Mouse (Mus musculus) right cerebral cortex, postnatal 4 days (tissue): Measurements from ENCODE around the gene Abr.
A peak's percentile ranks its signal among the peaks of the same experiment; 100 is the strongest.

Source experiments
- DNase-seq: peaks from one replicate; pipeline ENCODE4 v3.0.0-alpha.2; 2022

The Abr gene

DNA sequence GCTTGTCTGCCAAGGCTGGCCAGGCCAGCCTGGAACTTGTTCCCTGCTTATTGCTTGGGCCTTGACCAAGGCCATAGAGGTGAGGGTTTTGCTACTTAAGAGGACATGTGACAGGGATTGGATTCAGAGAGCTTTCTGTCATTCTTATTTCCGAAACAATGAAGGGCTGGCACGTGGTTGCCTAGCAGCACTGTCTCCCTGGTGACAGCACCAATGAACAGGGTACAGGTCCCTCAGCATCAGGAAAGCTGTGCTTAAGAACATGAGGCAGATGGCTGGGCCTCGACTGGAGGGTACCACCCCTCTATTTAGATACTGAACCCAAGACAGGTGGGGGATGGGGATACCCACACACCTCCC, 171.9 kb downstream of the Abr start:
- DNase-seq = peak; percentile 35

DNA sequence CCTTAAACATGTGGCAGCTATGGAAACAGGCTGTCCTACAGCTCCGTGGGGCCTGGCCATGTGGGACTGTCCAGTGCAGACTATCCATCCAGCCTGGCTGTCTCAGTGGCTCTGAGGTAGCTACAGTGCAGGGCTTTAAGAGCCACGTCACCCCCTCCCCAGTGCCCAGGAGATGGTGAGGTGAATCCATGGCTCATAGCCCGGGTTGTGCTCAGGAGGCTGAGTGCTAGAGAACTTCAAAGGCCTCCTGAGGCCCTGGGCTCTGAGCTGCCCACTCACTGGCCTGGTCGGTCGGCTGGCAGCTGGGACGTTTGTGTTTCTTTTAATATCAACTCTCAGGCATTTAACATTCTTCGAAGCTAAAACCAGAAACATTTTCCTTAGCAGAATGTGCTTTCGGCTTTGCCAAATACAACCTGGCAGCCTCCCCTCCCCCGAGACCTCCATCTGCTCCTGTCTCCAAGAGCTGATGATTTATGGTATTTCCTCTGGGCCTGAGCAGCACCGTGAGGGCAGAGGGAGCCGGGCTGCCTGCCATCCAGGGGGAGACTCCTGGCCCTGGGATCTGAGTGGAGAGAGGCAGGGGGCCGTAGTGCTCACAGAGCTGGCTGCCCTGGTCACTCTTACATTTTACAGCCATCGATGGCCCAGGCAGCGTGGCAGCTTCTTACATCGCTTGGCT, 172.5 kb downstream of the Abr start:
- DNase-seq = peak; percentile 70

DNA sequence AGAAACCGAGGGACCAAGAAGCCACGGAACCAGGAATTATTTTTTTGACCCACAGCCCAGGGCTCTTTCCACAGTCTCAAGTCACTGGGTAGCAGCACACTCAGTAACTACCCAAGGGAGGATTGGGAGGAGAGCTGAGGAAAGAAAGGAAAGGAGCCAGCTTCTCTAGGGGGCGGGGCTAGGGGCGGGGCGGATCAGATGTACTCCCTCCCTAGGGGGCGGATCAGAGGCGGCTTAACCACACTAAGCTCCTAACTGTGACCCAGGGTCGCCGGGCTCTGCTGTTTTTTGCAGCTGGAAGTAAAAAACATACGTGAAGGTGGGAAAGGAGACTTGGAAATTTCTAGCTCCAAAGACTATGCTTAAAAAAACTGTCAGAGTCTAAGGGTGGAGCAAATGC, 175.9 kb downstream of the Abr start:
- DNase-seq = no peak

DNA sequence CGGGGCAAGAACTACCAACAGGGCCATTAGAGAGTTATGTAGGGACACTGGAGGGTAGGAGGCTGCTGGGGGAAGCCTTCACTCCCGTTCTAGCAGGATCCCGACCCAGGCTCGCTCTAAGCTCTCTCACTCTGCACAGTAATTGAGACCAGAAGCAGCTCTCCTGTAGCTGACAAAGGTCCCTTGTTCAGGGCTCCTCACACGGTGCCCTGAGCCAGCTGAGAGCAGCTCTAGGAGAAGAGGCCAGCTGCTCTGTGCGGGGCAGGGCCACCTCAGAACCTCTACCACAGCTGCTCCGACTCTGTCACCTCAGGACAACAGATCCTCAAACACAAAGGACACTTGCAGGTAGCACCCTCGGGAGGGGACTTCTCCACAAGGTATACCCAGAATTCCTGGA, 176.7 kb downstream of the Abr start:
- DNase-seq = no peak

DNA sequence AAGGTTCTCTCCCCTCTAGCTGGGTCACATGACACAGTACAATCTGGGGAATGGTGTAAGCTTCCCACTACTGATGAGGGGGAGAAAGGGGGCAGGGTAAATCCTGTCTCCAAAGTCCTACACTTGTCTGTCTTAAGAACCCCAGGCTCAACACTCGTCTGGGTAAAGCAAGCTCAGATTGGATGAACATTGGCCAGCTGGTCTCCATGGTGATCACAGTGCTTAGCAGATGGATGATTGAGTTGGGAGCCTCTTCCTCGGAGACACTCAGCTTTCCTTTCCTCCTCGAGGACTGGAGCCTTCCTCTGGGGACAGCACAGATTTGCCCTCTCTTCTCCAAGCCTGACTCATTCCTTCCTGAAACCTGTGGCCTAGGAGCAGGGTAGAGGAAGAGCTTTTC, 182.4 kb downstream of the Abr start:
- no peak for DNase-seq

DNA sequence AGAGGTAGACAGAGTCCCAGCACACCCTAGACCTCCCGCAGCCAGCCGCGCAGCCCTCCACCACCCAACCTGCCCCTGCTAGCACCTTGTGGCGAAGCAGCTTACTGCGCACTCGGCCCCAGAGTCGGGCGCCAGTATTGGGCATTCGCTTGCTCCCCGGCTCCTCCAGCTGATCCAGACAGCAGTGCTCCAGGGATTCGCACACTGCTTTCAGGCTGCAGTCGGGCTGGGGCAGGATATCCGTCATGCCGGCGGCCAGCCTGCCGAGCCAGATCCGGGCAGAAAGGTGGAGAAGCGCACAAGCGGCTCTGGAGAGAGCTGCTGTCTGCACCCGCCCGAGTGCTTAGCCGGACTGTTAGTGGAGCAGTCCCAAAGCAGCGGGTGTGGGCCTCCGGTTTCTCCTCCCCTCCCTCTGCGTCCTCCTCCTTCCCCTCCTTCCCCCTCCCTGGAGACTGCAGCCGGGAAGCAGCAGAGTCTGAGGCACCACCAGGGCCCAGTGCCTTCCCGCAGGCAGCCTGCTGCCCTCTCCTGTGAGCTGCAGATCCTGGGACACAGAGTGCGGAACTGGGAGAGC, 185.2 kb downstream of the Abr start:
- no peak for DNase-seq

DNA sequence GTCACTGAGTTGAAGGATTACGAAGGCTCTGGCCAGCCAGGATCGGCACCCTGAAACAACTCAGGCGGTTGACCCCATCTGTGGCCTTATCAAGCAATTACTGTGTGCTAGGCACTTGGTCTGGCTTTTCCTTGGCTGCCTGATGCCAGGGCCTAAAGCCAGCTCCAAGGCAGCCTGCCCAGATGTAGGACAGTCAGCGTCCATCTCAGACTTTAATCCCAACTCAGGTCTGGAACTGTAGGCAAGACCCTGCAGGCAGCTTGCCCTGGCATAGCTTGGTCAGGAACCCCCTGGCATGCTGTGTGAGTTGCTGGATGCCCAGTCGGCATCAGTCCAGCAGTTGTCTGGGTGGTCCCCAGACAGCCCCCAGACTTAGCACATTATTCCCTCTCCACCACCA, 186.1 kb downstream of the Abr start:
- peak; percentile 36 for DNase-seq

DNA sequence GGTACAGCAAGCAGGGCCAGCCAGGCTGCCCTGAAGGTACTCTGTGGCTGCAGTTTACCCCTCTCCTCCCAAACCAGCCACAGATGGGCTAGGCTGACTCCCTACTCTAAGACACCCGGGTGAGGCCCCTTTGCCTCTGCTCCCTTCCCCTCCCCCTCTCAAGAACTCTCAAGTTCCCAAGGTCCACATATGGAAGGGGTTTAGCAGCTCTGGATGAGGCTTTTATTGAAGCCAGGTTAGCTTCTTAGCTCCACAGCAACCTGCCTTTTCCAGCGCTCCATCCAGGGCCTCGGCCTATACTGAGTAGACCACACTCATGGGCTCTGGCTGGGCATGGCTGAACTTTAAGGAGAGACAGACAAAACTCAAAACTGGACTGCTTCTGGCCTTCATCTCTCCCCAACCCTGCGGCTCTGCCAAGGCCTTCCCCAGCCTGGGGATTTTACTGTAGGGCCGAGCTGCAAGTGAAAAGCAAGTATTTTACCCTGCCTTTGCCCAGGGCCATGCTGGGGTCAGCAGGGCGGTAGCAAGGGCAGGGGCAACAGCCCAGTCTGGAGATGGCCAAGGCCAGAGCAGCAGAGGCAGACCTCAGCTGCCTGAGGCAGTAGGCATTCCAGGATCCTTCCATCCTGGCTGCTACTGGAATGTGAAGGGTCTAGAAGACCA, 192.0 kb downstream of the Abr start:
- no peak for DNase-seq

DNA sequence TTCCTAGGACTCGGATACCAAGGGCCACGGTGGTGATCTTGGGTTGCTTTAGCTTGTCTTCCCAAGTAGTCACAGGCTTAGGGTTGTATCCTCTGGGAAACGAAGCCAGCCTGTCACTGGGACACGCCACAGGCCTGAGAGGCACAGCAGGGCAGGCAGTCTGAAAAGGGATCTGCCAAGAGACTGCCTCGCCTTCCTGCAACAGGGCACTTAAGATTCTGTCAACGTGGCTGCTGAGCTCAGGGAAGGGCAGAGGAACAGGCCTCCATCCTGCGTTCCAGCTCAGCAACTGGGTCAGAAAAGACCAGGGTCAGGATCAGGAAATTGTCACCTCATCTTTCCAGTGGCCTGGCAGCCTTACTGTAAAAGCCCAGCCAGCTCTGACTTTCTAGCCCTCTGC, 192.6 kb downstream of the Abr start:
- DNase-seq = no peak

DNA sequence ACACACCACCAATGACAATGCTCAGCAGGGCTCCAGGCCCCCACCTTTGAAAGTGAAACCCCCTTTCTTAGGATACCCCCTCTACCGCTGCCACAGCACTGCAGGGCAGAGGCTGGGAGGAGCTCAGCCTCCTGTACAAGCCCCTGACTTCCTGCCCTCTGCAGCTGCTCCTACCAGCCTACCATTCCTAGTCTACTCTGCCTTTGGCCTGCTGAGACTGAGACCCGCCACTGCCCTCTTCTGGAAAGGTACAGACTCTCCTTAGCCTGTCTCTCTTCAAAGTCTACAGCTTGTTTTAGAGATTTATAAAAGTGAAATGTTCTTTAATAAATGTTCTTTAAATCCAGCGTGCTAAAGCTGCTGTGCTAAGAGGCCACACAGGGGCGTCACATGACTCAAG, 193.1 kb downstream of the Abr start:
- DNase-seq = no peak

DNA sequence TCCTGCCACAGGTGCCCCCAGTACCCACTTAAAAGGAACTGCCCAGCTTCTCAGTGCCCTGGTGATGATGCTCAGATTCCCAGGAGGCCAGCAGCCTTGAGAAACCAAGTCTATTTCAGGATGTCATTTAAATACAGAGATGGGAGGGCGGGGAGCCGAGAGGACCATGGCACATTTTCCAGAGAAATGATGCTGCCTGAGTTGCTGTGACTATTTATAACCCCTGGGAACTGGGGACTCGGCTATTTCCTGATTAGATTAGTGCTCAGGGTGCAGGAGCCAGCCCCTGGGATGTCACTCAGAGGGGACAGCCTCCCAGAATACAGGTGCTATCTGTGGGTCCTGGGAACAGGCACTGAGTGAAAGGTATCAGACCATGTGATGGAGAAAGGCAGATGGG, 194.3 kb downstream of the Abr start:
- DNase-seq = no peak

DNA sequence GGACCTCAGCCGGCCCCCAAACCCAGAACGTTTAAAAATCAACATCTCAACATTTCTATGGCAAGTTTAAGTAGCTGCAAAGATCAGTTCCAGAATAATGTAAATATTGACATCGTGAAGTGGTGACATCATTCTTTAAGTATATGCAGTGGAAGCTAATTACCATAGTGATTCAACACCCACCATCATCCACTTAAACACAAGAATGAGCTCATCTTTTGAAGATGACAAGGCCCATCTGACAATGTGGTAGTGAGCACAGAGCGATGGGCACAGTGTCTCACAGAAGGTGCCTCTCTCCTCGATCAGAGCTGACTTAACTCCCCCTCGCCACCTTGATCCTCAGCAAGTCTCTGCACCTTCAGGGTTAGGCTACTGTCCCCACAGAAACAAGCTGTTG, 196.4 kb downstream of the Abr start:
- DNase-seq = no peak

DNA sequence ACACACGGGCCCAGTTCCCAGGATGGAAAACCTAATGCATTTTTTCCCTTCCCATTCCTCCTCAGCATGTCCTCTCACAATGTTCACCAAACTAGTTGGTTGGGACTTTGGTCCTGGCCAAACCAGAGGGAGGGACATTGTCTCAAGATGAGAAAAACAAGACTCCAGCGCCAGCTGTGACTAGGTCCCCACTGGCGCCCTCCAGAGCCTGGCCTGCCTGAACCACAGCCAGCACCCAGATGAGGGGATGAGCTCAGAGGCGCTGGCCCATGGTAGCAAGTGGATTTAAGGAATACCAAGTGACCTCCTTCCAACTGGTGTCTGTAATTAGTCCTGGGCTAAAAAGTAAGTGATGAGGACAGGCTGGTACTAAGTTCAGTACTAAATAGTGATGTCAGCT, 201.2 kb downstream of the Abr start:
- DNase-seq = no peak

DNA sequence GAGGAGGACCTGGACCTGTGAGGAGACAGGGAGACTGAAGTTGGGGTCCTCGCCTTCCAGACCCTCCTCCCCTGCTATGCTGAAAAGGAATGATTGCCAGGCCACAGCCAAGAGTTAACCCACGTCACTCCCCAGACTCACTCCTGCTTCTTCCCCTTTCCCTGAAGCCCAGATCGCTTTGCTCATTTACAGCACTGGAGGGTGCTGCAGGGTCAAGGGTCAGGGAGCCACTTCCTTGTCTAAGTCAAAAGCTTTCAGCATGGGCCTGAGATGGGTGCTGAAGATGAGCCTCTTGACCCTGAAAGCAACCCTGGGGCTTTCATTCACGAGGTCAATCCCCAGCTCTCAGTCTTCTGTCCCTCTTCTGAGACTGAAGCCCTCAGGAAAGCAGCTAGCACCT, 202.9 kb downstream of the Abr start:
- no peak for DNase-seq

DNA sequence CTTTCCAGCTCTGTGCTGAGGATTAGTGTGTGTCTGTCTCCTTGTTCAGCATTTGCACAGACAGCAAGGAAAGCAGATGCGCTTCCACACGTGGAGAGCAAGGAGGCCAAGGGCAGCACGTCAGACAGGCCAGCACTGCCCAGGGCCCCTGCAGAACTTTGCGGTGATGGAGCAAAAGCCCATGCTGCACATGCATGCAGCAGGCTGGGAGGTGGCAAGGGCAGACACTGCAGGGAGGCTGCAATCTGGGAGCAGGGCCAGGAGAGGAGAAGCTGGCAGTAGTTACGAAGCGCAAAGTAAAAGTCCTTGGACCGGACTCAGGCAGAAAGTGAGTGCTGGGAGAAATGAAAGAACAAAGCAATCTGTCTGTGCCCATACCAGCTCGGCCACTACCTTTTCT, 203.7 kb downstream of the Abr start:
- peak; percentile 66 for DNase-seq

DNA sequence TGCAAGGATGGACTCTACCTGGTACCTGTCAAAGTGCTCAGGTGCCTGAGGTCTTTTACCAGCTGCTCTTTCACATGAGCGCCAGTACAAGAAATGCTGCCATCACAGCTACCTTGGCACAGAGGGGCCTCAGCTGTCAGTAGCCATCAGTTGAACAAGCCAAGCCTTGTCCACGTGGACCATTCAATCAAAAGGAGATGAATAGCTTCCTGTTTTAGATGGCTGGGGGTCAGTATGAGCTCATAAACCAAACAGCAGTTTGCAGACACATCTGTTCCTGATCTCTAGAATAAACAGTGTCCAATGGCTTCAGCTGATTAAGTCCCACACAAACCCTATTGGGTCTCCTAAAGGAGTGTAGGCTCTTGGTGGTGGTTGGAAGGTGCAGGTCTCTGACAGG, 206.1 kb downstream of the Abr start:
- no peak for DNase-seq

DNA sequence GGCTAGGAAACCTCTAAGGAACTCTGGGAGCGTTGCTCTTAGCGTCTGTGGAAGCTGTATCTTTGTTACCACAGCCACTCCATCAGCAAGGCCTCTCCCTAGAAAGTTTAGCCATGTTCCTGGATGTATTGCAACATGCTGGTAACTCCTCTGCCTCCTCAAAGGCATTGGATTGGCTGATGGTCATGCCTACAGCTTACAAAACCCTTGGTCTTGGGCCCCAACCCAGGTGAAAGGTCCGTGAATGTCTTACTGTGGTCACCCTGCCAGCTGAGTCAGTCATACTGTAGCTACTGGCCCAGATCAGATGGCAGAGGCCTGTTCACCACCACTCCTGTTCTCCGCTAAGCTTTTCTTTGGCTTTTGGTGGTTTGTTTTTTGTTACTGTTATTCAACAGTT, 207.1 kb downstream of the Abr start:
- DNase-seq = no peak

DNA sequence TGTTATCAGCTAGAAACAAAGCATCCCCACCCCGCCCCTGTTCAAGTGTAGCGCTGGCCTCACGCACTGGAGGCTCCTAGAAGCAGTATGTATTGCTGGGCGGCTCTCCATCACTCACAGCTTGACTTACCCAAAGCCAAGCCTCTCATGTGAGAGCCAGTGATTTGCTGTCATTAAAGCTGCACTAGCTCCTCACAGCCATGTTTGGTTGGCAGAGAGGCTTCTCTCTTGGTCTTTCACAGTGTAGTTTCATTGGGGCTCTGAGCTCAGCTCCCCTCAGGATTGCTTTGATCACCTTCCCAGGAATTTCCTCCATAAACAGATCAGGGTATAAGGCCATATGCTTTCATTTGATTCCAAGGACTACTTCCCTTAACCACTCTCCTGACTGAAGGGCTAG, 208.9 kb downstream of the Abr start:
- DNase-seq = no peak

DNA sequence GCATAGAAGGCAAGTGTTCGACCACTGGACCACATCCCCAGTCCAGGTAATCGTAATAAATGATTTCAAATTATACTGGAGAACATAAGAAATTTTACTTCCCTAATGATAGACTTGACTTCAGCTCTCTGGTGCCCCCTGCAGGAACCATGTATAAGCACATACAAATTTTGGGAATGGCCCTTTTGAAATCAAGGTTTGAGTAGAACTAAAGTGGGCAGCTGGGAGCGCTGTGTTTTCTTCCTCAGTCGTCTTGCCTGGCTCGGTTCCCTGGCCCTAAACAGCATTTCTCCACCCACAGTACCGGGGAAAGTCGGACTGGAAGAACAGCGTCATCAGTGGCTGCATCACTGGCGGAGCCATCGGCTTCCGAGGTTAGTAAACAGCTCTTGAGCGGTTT, 211.3 kb downstream of the Abr start:
- peak; percentile 80 for DNase-seq

DNA sequence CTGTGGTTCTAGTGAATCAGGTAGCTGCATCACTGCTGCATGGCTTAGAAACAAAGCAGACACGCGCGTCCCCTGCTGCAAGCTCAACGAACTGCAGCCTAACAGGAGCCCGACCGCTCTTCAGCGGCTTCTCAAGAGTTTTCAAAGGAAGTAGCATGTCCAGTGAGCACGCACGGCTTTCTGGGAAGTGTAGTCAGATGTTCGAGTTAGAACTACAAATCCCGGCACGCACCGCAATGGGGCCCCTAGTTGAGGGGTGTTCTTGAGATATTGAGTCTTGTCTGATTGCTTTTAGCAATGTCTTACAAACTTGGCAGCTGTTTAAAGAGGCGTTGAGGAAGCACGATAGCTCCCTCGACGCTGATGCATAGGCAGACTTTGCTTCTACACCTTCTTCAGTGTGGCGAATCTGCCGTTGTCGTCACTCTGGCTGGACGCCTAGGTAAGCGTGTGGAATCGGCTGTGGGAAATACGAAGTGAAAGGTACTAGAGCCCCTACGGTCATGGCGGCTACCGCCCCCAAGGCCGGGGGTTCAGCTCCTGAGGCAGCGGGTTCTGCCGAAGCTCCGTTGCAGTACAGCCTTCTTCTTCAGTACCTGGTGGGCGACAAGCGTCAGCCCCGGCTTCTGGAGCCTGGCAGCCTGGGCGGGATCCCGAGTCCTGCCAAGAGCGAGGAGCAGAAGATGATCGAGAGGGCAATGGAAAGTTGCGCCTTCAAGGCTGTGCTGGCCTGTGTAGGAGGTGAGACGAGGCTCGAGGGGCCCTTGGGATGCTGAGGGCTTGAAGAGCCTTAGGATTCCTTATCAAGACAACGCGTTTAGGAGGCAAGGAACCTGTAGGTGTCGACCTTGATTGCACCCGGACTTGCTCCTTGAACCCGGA, 215.2 kb downstream of the Abr start, which contains the start of gene Timm22:
Timm22 (plus strand) TSS at position 251 of the 882 bp plus-strand sequence.
- peak; percentile 98 for DNase-seq

DNA sequence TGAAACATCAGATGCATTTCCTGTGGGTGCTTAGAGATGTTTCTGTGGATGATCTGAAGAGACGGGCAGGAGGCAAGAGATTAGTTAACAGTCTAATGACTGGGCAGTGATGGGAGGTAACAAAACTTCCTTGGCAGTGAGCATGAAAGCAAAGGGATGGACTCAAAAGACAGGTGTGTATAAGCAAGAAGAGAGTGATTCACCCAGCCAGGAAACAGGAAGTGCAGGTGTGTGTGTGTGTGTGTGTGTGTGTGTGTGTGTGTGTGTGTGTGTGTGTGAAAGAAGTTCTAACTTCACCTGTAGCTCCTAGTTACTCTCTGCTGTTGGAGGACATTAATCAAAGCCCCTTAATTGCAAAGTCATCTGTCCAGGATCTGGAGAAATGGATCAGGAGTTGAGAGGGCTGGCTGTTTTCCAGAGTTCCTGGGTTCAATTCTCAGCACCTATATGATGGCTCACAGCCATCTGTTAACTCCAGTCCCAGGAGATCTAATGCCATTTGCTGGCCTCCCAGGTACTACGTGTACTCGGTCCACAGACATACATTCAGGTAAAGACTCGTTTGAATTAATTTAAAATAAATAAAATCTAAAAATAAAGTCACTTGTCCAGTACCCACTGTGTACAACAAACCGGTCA, 216.4 kb downstream of the Abr start:
- no peak for DNase-seq

DNA sequence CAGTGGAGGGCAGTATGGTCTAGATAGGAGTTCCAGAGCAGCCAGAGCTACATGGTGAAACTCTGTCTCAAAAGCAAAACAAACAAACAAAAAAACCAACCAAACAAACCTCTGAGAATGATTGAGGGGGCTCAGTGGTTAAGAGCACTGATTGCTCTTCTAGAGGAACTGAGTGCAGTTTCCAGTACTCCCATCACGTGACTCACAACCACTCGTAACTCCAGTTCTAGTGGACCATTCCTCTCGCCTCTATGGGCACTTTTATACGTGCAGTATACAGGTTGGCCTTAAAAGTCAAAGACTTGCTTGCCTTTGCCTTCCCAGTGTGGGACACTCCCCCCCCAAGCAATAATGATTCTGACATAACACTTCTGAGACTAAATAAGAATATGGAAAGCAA, 217.0 kb downstream of the Abr start:
- DNase-seq = no peak

DNA sequence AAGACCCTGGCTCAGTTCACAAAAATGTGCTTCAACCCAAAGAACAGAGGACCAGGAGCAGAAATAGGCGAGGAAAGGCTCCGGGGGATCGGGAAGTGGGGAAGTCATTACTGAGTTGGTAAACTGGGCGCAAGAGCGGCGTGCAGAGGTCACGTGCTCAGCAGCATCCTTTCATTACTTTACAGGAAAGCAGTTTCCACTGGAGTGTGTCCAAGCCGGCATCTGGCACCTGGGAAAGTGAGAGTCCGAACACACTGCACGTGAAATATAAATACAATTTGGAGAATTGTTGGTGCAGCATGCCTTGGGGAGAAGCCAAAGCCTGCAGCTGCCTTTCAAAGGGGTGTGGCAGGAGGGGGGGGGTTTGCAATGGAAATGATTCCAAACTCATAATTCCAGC, 220.7 kb downstream of the Abr start:
- no peak for DNase-seq
